Mouse (Mus musculus): ENCODE measurements at regions not wholly inside any gene's neighbourhood (a gene's known extent, or its start where the extent isn't known, plus 50 kb on each side); places are given as distances from the start of the nearest gene placed in this dataset.
"Not testable (repeated sequence)": the region's sequence is repeated elsewhere in the genome, so short reads cannot be mapped to it uniquely, and the experiment has no call there.

GRCm38 (mm10) chr12:17882117-17883116 is 191.8 kb downstream of the Hpcal1 start:
- not testable (repeated sequence) for TF ChIP-seq CTCF, POLR2A (IDR thresholded peaks at IDR 0.05; ENCODE audit: insufficient read depth, low read depth, low read length)
